Mouse (Mus musculus) myocyte (in vitro differentiated cells): ENCODE results near the gene Jazf1.

Source experiments
- CEBPB ChIP-seq: IDR thresholded peaks from 2 replicates; pipeline ENCODE4 v1.6.1; 2011; ENCODE audit warnings: mild to moderate bottlenecking, moderate library complexity; ENCODE audit not compliant: poor library complexity, insufficient read depth, severe bottlenecking
- E2F4 ChIP-seq: IDR thresholded peaks from one replicate; pipeline ENCODE4 v1.6.1; 2011; ENCODE audit warnings: mild to moderate bottlenecking, control low read depth, moderate library complexity; ENCODE audit not compliant: insufficient read depth
- POLR2A ChIP-seq: IDR thresholded peaks from one replicate; pipeline ENCODE4 v1.6.1; 2011; ENCODE audit warnings: low read depth, mild to moderate bottlenecking, control low read depth, moderate library complexity; ENCODE audit not compliant: insufficient read length
- TCF12 ChIP-seq: IDR thresholded peaks from one replicate; pipeline ENCODE4 v1.6.1; 2011; ENCODE audit warnings: mild to moderate bottlenecking, control low read depth; ENCODE audit not compliant: poor library complexity, insufficient read depth, severe bottlenecking
- USF1 ChIP-seq: IDR thresholded peaks from one replicate; pipeline ENCODE4 v1.6.1; 2011; ENCODE audit warnings: low read depth, mild to moderate bottlenecking, control low read depth, moderate library complexity

GRCm38 (mm10) chr6:53017357-53018205, 50.9 kb downstream of the Jazf1 start:
- TF ChIP-seq E2F4 (no peak), TCF12 (no peak), POLR2A (no peak), USF1 (no peak), CEBPB (no peak)
